Mouse (Mus musculus) kidney, adult 10 weeks (tissue): Measurements from ENCODE around the gene Acer1. TPM values are rescaled to one million over a fixed set of nuclear protein-coding genes. Genes with fewer than 3 reads are reported as not detected.

Source experiments
- polyA plus RNA-seq: library from polyadenylated mRNA; stranded (reverse); fragments of 350-450 nt; fragmentation: Illumina TruSeq; extraction: RNeasy Lipid Tissue Mini Kit (QIAGEN cat#74804); gene quantifications from one replicate; pipeline ENCODE4 v1.2.3, GENCODE M21; 2014; ENCODE audit warnings: low read depth, low replicate concordance

The Acer1 gene
- polyA plus RNA-seq = not detected

DNA sequence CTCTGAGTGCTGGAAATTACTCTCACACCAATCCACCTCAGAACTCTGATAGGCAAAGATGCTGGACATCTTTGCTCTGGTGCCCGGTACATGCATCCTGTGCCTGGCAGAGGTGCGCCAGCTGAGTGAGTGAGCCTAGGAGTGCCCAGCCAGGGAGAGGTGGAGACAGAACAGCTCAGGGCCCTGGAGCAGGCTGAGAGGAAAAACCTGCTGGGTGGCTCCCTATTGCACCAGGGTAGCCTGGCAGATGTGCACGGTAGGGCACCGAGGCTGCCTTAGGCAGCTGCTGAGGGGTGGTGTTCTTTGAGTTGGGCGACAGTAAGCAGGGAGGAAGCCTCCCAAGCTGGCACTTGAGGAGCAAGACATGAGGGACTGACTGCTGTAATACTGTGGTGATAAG is at the start of gene Acer1:
Gene Acer1, minus strand, starts transcription at position 114 of the 400 bp plus-strand sequence.

DNA sequence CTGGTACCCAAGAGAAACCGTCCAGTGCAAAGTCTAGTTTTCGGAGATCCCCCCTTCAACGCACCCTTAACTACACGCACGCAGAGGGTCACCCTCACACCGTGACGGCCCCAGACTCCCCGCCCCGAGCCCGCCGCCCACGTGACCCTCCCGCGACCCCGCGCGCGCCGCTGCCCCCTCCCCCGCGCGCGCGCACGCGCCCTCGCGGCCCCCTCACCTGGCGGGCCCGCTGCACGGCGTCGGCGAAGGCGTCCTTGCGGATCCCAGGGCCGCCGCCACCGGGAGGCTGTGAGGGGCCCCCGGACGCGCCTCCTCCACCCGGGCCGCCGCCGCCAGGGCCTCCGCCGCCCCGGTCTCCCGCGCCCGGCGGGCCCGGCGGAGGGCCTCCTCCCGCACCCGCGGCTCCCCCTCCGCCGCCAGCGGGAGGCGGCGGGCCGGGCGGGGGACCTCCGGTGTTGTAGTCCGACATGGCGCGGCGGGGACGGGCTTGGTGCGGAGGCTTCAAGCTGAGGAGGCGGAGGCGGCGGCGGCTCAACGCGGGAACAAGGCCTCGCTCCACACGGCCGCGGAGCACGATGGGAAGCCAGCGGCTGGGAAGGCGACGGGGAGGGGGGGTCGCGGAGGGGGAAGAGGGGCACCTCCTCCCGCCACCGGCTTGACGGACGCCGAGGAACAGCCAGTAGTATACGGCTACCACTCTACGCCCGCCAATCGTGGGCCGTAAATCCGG is 49.2 kb upstream of the Acer1 start, which contains the start of gene Khsrp:
Gene Khsrp, minus strand, starts transcription at position 592 of the 730 bp plus-strand sequence.

DNA sequence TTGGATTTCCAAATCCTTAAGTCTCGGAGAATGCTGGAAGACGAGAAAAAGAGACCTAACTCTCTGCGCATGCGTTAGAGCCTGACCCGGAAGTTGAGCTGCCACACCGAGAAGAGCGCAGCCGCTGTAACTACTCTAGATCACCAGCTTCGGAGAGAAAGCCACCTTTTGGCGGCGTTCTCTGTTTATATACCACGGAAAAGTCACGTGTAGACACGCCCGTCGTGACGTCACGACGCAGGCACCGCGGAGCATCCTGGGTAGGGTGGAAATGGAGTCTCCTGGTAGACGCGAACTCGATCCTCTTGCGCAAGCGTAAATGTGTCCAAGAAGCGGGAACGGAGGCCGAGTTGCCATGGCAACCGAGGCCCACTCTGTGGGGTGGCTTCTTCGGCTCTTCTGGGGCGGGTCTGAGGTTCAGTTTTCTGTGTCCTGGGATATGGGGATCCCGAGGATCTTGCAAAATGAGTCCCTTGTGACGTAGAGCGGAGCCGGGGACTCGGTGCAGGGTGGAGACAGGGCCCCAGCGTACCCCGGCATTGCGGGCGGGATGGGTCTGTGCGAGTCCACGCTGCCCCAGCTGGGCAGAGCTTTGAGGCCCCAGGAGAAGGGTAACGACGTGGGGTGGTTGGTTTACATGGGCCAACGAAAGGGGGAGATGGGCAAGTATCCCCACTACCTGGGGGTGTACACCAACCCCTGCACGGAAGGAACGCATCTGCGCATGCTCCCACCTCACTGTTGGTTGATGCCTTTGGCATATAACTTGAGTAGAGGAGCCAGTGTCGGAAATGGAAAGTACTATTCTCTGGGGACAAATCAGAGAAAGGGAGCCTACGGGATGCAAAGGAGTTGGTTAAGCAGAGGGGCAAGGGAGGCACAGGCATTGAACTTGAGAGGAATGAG is 29.6 kb upstream of the Acer1 start, which contains the start of the genes Gtf2f1 and Gm17949:
Gene Gtf2f1, minus strand, starts transcription at position 53 of the 906 bp plus-strand sequence.
Gene Gm17949, plus strand, starts transcription at position 234 of the 906 bp plus-strand sequence.

DNA sequence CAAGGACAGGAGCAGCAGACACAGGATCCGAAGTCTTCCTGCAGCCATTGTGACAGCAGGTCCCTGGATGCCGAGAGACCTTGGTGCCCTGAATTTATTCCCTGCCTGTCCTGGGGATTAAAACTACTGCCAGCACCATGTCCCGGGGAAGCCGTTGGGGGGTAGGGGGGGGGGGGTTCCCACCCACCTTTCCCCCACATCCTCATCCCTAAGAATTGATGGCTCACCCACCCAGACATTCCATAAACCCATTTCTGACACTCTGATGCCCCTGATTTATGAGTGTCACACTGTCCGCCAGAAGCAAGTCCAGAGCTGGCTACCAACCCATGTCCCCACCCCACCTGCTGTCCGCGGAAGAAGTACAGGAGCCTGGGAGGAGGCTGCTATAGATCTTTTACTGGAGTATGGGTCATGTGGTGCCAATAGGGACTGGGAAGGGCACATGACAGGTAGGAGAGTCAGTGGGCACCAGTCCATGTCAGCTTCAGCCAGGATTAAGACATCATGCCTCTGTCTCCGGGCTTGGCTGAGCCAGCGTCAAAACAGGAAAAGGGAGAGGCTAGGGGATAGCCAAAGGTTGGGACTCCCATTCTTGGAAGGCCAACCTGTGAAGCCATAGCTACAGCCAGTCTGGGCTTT is 18.2 kb upstream of the Acer1 start, which contains the start of gene Pspn:
Gene Pspn, minus strand, starts transcription at position 51 of the 642 bp plus-strand sequence.

DNA sequence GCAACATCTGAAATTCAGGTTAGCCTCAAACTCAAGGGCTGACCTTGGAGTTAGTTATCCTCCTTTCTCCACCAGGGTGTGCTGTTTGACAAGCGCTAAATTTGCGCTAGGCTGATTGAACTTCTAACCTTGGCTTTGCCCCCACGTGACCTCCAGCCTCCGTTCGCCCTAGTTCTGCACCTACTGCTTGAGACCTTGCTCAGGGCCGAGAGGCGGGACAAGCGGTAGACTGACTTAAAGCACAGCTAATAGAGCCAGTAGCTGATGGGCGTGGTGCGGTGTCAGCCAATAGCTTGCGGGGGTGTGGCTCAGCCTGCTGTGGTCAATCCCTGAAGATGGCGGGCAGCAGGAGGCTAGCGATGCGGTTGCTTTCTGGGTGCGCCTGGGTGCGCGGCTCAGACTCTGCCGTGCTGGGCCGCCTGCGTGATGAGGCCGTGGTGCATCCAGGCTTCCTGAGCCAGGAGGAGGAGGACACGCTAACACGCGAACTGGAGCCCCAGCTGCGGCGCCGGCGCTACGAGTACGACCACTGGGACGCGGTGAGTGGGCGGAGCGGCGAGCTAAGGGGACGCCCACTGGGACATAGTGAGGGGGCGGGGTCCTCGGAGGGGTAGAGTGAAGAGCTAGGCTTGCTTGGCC is 15.2 kb upstream of the Acer1 start, which contains the start of gene Alkbh7:
Gene Alkbh7, plus strand, starts transcription at position 311 of the 639 bp plus-strand sequence.

DNA sequence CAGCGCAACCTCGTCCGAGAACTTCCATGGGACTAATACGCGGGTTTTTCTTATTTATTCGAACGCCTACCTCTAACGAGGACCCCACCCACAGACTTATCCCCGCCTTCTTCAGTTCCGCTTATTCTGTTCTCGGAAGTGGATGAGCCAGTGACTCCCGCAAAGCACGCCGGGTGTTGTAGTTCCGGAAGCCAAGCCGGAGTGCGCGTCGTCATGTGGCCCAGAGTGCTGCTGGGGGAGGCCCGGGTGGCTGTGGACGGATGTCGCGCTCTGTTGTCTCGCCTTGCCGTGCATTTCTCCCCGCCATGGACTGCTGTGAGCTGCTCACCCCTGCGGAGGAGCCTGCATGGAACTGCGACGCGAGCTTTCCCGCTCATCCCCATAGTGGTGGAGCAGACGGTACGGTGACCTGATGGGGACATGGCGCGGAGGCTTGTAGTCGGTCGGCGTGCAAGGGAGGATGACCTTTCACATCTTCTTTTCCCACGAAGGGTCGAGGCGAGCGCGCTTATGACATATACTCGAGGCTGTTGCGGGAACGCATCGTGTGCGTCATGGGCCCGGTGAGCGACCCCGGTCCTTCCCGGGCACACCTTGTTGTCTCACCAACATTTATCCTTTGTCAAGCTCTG is 8.3 kb upstream of the Acer1 start, which contains the start of gene Clpp:
Gene Clpp, plus strand, starts transcription at position 191 of the 632 bp plus-strand sequence.

DNA sequence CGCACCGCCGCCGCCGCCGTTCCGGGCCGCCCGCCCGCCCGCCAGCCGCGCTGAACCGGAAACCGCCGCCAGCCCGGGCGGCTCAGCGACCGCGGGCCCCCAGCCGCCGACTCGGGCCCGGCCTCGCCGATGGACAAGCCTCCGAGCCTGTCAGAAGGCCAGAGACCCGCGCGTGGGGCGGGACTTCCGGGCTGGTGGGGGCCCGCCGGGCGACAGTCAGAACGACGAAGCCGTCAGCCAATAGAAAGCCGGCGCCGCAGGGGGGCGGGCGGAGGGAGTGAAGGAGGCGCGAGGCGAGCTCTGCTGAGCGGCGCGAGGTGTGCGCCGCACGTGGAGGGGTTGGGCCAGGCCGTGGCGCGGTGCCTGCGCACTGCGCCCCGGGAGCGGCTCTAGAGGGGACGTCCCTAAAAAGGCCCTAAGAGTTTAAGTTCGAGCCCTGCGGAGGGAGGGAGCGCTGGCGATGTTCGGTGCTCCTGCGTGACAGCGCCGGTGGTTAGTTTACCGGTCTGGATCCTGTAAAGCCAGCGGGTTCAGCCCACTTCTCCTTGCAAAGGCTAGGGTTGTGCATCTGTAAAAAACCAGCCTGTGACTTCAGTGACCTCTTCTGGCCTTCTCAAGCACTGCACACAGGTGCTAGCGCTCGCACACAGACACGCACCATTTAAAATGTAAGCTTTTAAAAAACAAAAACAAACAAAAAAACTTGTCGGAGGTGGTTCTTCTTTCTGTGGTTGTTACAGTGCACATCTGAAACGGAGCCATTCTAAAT is 46.4 kb downstream of the Acer1 start, which contains the start of gene Mllt1:
Gene Mllt1, minus strand, starts transcription at position 53 of the 769 bp plus-strand sequence.

Other genes starting within 250 kb of the Acer1 start
- gene Nrtn, start 224.6 kb downstream of the Acer1 start, polyA plus RNA-seq = not detected
- 1.3 TPM for gene Dus3l, start 217.4 kb downstream of the Acer1 start, polyA plus RNA-seq
- gene Prr22, start 211.9 kb downstream of the Acer1 start, polyA plus RNA-seq = not detected
- gene Rfx2, start 151.1 kb downstream of the Acer1 start, polyA plus RNA-seq = 0.12 TPM
- gene Acsbg2, start 107.7 kb downstream of the Acer1 start, polyA plus RNA-seq = not detected
- gene 1700061G19Rik, start 106.6 kb downstream of the Acer1 start, polyA plus RNA-seq = not detected
- 0.49 TPM for gene Mllt1, start 46.7 kb downstream of the Acer1 start, polyA plus RNA-seq
- 3.0 TPM for gene Clpp, start 8.2 kb upstream of the Acer1 start, polyA plus RNA-seq
- gene Alkbh7, start 15.2 kb upstream of the Acer1 start, polyA plus RNA-seq = 3.5 TPM
- gene Pspn, start 17.9 kb upstream of the Acer1 start, polyA plus RNA-seq = not detected
- 2.4 TPM for gene Gtf2f1, start 29.2 kb upstream of the Acer1 start, polyA plus RNA-seq
- not detected for gene Gm17949, start 29.3 kb upstream of the Acer1 start, polyA plus RNA-seq
- 4.1 TPM for gene Khsrp, start 49.4 kb upstream of the Acer1 start, polyA plus RNA-seq
- not detected for gene Slc25a41, start 59.5 kb upstream of the Acer1 start, polyA plus RNA-seq
- gene Crb3, start 77.0 kb upstream of the Acer1 start, polyA plus RNA-seq = 14.2 TPM
- 21.2 TPM for gene Slc25a23, start 77.7 kb upstream of the Acer1 start, polyA plus RNA-seq
- gene Dennd1c, start 96.4 kb upstream of the Acer1 start, polyA plus RNA-seq = not detected
- gene Tubb4a, start 105.7 kb upstream of the Acer1 start, polyA plus RNA-seq = not detected
- gene Tnfsf9, start 123.2 kb upstream of the Acer1 start, polyA plus RNA-seq = 0.49 TPM
- not detected for gene Cd70, start 167.7 kb upstream of the Acer1 start, polyA plus RNA-seq
- not detected for gene Tnfsf14, start 212.1 kb upstream of the Acer1 start, polyA plus RNA-seq
- gene C3, start 246.0 kb upstream of the Acer1 start, polyA plus RNA-seq = 24.6 TPM